Mouse (Mus musculus) megakaryocyte, embryonic 14.5 days (primary cell): ENCODE measurements around the gene Prcc.

Experiments used
- FLI1 ChIP-seq: IDR thresholded peaks from 2 replicates; pipeline ENCODE4 v1.6.1; 2012; ENCODE audit warnings: low read length, inconsistent platforms, mixed read lengths
- GATA1 ChIP-seq: IDR thresholded peaks from 3 replicates; pipeline ENCODE4 v1.6.1; 2012; ENCODE audit warnings: mixed read lengths, low read length, inconsistent platforms, borderline replicate concordance

GRCm38 (mm10) chr3:87832109-87832859 lies 53.1 kb downstream of the Prcc start:
- TF ChIP-seq GATA1 (no peak), FLI1 (no peak)
